ENCODE assay signal across 18 mouse cellular contexts in genomic region chr3:26826958-26827839, GRCm38 (mm10).
DNase-seq lines count a peak whose midpoint lies in the region; ATAC-seq and TF ChIP-seq lines count a peak whose summit lies in the region.
"Had no signal": no experiment of that assay in that cellular context is flagged by ENCODE, and none has a peak within 500 bp of the region (broad histone marks: within the 10 kb centered on the region; RNA-seq: fewer than 3 reads in every experiment).

No protein-coding gene starts in this region.

- H3K4me3 ChIP-seq in stomach, embryonic 14.5 days (ENCODE audit: low read depth, low read length) = no peak overlapping the region
- H3K4me3 ChIP-seq in stomach, postnatal 0 days (ENCODE audit: low read depth, low read length) = no peak overlapping the region
- H3K4me3 ChIP-seq in midbrain, embryonic 12.5 days = no peak overlapping the region
- H3K4me3 ChIP-seq: erythroblast, embryonic 14.5 days; intestine, embryonic 15.5 days; left cerebral cortex, adult 2 months; liver, embryonic 13.5 days had no signal

- no peak overlapping the region for H3K4me2 ChIP-seq in stomach, embryonic 14.5 days (replicated peaks; ENCODE audit: low read depth, low read length)
- H3K4me2 ChIP-seq in stomach, postnatal 0 days (replicated peaks; ENCODE audit: low read depth) = no peak overlapping the region
- no peak overlapping the region for H3K4me2 ChIP-seq in midbrain, embryonic 12.5 days (replicated peaks)
- H3K4me2 ChIP-seq: intestine, embryonic 15.5 days; liver, embryonic 13.5 days had no signal

- H3K9ac ChIP-seq in stomach, embryonic 14.5 days (replicated peaks; ENCODE audit: low read depth, low read length) = no peak overlapping the region
- H3K9ac ChIP-seq in stomach, postnatal 0 days (ENCODE audit: low read length) = no peak overlapping the region
- no peak overlapping the region for H3K9ac ChIP-seq in midbrain, embryonic 12.5 days (replicated peaks)
- H3K9ac ChIP-seq: intestine, embryonic 15.5 days; liver, embryonic 13.5 days had no signal

- H3K36me3 ChIP-seq in stomach, embryonic 14.5 days (ENCODE audit: control insufficient read depth, insufficient read depth, low read length) = no peaks in the 10 kb centered on the region
- no peaks in the 10 kb centered on the region for H3K36me3 ChIP-seq in stomach, postnatal 0 days (ENCODE audit: control insufficient read depth, insufficient read depth, low read length)
- H3K36me3 ChIP-seq in midbrain, embryonic 12.5 days = no peaks in the 10 kb centered on the region
- H3K36me3 ChIP-seq: G1E; intestine, embryonic 15.5 days; liver, embryonic 13.5 days had no signal

- TF ChIP-seq CTCF in stomach, postnatal 0 days (IDR thresholded peaks at IDR 0.05; ENCODE audit: low read depth) = no peak

- H3K9me3 ChIP-seq in stomach, embryonic 14.5 days (ENCODE audit: control insufficient read depth, low read depth, low read length) = no peaks in the 10 kb centered on the region
- no peaks in the 10 kb centered on the region for H3K9me3 ChIP-seq in stomach, postnatal 0 days (ENCODE audit: control insufficient read depth, low read length)
- H3K9me3 ChIP-seq in midbrain, embryonic 12.5 days = no peaks in the 10 kb centered on the region
- H3K9me3 ChIP-seq: G1E; intestine, embryonic 15.5 days; liver, embryonic 13.5 days had no signal

- WGBS in stomach, embryonic 14.5 days = 48% methylated on average over 7 of the region's 7 CpGs
- WGBS in stomach, postnatal 0 days = 53% methylated on average over 7 of the region's 7 CpGs
- WGBS in midbrain, embryonic 12.5 days = 77% methylated on average over 7 of the region's 7 CpGs

- peak; percentile 37 for DNase-seq in layer of hippocampus, adult 11-12 months (ENCODE audit: low spot score)
- no peak for DNase-seq in layer of hippocampus, adult 9-10 months (ENCODE audit: low spot score)
- DNase-seq in stomach, postnatal 0 days (ENCODE audit: low spot score) = no peak
- DNase-seq in thymus, postnatal 14 days = no peak
- no peak for DNase-seq in heart, postnatal 25 days (ENCODE audit: low spot score)
- DNase-seq: B cell, adult 2 months; cerebellum, adult 8-10 months; gastrocnemius, postnatal 10 days; kidney, postnatal 10 days; liver, embryonic 13.5 days; lung, postnatal 36 days had no signal

- ATAC-seq in stomach, embryonic 14.5 days (ENCODE audit: insufficient number of reproducible peaks, insufficient read depth, low FRiP score, low read depth) = peak; percentile 37; the same call in 1 of the 2 replicates
- ATAC-seq in stomach, postnatal 0 days (ENCODE audit: low FRiP score, low TSS enrichment) = no peak
- peak; percentile 52; the same call in 1 of the 2 replicates for ATAC-seq in midbrain, embryonic 12.5 days (ENCODE audit: low FRiP score, low read depth)
- ATAC-seq in activated CD4-positive, CD25-positive, alpha-beta regulatory T cell, adult 4 months = no peak
- ATAC-seq: intestine, embryonic 15.5 days had no signal

- no peak overlapping the region for H3K27ac ChIP-seq in stomach, embryonic 14.5 days (ENCODE audit: low read length)
- no peak overlapping the region for H3K27ac ChIP-seq in stomach, postnatal 0 days (replicated peaks)
- no peak overlapping the region for H3K27ac ChIP-seq in midbrain, embryonic 12.5 days (replicated peaks)
- H3K27ac ChIP-seq: intestine, embryonic 15.5 days; left cerebral cortex, adult 2 months; liver, embryonic 13.5 days had no signal

- no peak for TF ChIP-seq EP300 in stomach, postnatal 0 days (optimal IDR thresholded peaks at IDR 0.05)

- no peaks in the 10 kb centered on the region for H3K4me1 ChIP-seq in stomach, embryonic 14.5 days (ENCODE audit: control insufficient read depth, insufficient read depth, low read length)
- no peaks in the 10 kb centered on the region for H3K4me1 ChIP-seq in stomach, postnatal 0 days (replicated peaks; ENCODE audit: control insufficient read depth, insufficient read depth)
- H3K4me1 ChIP-seq in midbrain, embryonic 12.5 days = no peaks in the 10 kb centered on the region
- H3K4me1 ChIP-seq: intestine, embryonic 15.5 days; liver, embryonic 13.5 days had no signal

- H3K27me3 ChIP-seq in stomach, embryonic 14.5 days (ENCODE audit: control insufficient read depth, insufficient read depth, low read length) = no peaks in the 10 kb centered on the region
- no peaks in the 10 kb centered on the region for H3K27me3 ChIP-seq in stomach, postnatal 0 days (ENCODE audit: control insufficient read depth, insufficient read depth, low read length)
- no peaks in the 10 kb centered on the region for H3K27me3 ChIP-seq in midbrain, embryonic 12.5 days
- H3K27me3 ChIP-seq: intestine, embryonic 15.5 days; liver, embryonic 13.5 days had no signal

- intact Hi-C loops in heart, postnatal 25 days (cut with DNase I) = no loop called here

Comparison
In these comparisons a context has a peak if more than half of its experiments do, and no peak if none do; other contexts are left out.
1. ATAC-seq: peak in stomach, embryonic 14.5 days (single experiment) and midbrain, embryonic 12.5 days (single experiment); none in stomach, postnatal 0 days (single experiment) and activated CD4-positive, CD25-positive, alpha-beta regulatory T cell, adult 4 months (single experiment).